Mouse (Mus musculus) B cell, adult 62 days (primary cell): Measurements from ENCODE around the gene Ubtd2. TPM values are rescaled to one million over a fixed set of nuclear protein-coding genes. Genes with fewer than 3 reads are reported as not detected.

Source experiments
- total RNA-seq: library from RNA; stranded (reverse); gene quantifications from 4 replicates; pipeline ENCODE4 v1.2.4, GENCODE M21; 2023

Ubtd2 gene
- 2.8 to 7.8 TPM (median 5.7 TPM) in 4 replicates for total RNA-seq

GRCm38 (mm10) chr11:32454800-32455506 is at the start of gene Ubtd2:
Gene Ubtd2, plus strand, starts transcription at chr11:32455370.

GRCm38 (mm10) chr11:32531871-32532764 is 76.9 kb downstream of the Ubtd2 start, which contains the start of gene Efcab9:
Gene Efcab9, minus strand, starts transcription at chr11:32532081.

GRCm38 (mm10) chr11:32532765-32533481 is 77.8 kb downstream of the Ubtd2 start, which contains the start of gene Stk10:
Gene Stk10, plus strand, starts transcription at chr11:32533305.

Other genes starting within 250 kb of the Ubtd2 start
- gene Snrnp25, start 250.0 kb upstream of the Ubtd2 start, total RNA-seq = 18.0 to 27.0 TPM (median 23.5 TPM) in 4 replicates
- 9.2 to 12.2 TPM (median 10.9 TPM) in 4 replicates for gene Rhbdf1, start 233.1 kb upstream of the Ubtd2 start, total RNA-seq
- 20.3 to 25.8 TPM (median 23.9 TPM) in 4 replicates for gene Mpg, start 228.9 kb upstream of the Ubtd2 start, total RNA-seq
- 50.7 to 62.4 TPM (median 56.6 TPM) in 4 replicates for gene Nprl3, start 187.7 kb upstream of the Ubtd2 start, total RNA-seq
- not detected in 4 replicates for gene Hba-x, start 179.0 kb upstream of the Ubtd2 start, total RNA-seq
- 58.9 to 127 TPM (median 84.8 TPM) in 4 replicates for gene Hba-a1, start 171.9 kb upstream of the Ubtd2 start, total RNA-seq
- gene Hbq1b, start 168.4 kb upstream of the Ubtd2 start, total RNA-seq = not detected in 4 replicates
- gene Hba-a2, start 158.9 kb upstream of the Ubtd2 start, total RNA-seq = 20.0 to 91.4 TPM (median 56.9 TPM) in 4 replicates
- not detected in 4 replicates for gene Hbq1a, start 155.3 kb upstream of the Ubtd2 start, total RNA-seq
- 0.06 to 0.17 TPM (median 0.06 TPM) in 4 replicates for gene Sh3pxd2b, start 107.5 kb upstream of the Ubtd2 start, total RNA-seq
- gene Efcab9, start 76.7 kb downstream of the Ubtd2 start, total RNA-seq = 2.9 to 4.8 TPM (median 3.2 TPM) in 4 replicates
- gene Stk10, start 77.9 kb downstream of the Ubtd2 start, total RNA-seq = 233 to 249 TPM (median 234 TPM) in 4 replicates
- gene Fbxw11, start 187.4 kb downstream of the Ubtd2 start, total RNA-seq = 57.7 to 64.2 TPM (median 62.7 TPM) in 4 replicates